Mouse (Mus musculus) ES-CJ7 (cell line): ENCODE results near the gene Olfr711.
"Not testable (repeated sequence)": the region's sequence is repeated elsewhere in the genome, so short reads cannot be mapped to it uniquely, and the experiment has no call there.

ENCODE experiments used
- DNase-seq: peaks from one replicate; pipeline ENCODE4 v3.0.0; 2011; ENCODE audit warnings: low read depth, low spot score

The Olfr711 gene

GRCm38 (mm10) chr7:106975353-106975752 lies at the start of gene Olfr711:
Gene Olfr711, minus strand, starts transcription at chr7:106975453.
- no peak for DNase-seq

DNA sequence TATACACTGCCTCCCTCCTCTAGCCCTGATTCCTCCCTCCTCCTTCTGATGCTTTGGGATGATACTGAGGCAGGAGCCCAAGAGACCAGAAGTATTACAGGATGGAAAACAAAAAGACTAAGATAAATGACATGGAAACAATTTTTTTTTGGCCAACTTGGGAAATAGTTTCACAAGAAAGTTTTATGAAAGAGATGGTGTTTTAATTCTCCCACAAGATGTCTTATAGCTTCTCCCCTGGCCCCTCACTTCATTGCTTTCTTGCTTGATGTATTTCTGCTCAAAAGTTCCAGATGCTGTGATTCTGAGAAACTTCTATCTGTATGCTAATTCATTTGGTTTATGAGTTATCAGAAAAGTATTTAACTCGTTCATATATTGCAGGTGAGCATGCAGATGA lies 30.7 kb upstream of the Olfr711 start, which contains the start of gene Olfr2:
Olfr2 (minus strand) TSS at position 101 of the 400 bp plus-strand sequence.
- DNase-seq = no peak

- no peak for DNase-seq
Measured at GRCm38 (mm10) chr7:107004169-107004568, 28.9 kb upstream of the Olfr711 start.

- DNase-seq = no peak
Measured at GRCm38 (mm10) chr7:107000798-107001197, 25.5 kb upstream of the Olfr711 start.

- DNase-seq = peak; percentile 13
Measured at GRCm38 (mm10) chr7:106985236-106985635, 10.0 kb upstream of the Olfr711 start.

DNA sequence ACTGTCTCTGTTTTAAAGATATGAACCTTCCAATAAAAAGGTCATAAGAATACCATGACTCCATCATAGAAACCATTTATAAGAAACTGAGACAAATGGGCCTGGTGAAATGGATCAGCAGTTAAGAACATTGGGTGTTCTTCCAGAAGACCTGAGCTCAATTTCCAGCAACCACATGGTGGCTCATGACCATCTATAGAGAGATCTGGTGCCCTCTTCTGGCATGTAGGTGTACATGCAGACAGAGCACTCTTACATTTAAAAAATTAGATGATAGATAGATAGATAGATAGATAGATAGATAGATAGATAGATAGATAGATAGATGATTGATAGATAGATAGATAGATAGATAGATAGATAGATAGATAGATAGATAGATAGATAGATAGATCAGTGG lies 7.8 kb downstream of the Olfr711 start:
- DNase-seq = peak; percentile 41

DNA sequence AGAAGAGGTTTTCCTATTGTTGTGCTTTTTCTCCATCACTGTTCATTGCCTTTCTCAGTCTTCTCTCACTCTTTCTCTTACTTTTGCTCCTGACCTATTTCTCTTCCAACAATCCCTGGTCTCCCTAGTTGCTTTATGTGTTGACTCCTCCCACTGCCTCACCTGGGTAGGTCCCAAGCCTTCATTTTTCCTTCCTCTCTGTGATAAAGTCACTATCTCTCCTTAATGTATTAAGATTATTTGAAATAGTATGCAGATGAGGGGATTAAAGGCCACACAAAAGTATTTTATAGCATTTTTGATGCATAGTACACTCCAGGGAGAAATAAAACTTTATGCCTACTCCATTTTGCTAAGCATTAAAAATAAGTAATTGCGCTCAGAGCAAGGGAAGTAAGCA lies 11.4 kb downstream of the Olfr711 start, which contains the start of gene Olfr6:
Olfr6 (minus strand) TSS at position 101 of the 400 bp plus-strand sequence.
- DNase-seq = no peak

DNA sequence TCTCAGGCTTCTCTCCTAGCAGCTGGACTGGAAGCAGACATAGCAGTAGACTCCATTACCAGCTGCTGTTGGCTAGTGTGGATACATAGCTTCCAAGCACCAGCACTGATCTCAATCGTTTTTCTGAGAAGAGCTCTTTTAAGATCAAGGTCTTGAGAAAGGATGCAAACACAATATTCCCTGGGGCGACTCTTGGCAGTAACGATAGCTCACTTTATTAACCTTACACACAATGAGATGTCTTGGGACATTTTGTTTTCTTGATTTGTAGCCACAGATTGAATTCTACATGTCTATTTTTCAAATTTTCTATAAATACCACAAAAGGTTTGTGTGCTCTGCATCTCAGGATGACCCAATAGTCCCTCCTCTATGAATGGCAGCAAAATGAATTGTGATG lies 27.0 kb downstream of the Olfr711 start, which contains the start of gene Olfr710:
Olfr710 (minus strand) TSS at position 101 of the 400 bp plus-strand sequence.
- DNase-seq = no peak

GRCm38 (mm10) chr7:106932119-106932518 lies 43.1 kb downstream of the Olfr711 start, which contains the start of gene Olfr709-ps1:
Gene Olfr709-ps1, minus strand, starts transcription at chr7:106932219.
- no peak for DNase-seq

DNA sequence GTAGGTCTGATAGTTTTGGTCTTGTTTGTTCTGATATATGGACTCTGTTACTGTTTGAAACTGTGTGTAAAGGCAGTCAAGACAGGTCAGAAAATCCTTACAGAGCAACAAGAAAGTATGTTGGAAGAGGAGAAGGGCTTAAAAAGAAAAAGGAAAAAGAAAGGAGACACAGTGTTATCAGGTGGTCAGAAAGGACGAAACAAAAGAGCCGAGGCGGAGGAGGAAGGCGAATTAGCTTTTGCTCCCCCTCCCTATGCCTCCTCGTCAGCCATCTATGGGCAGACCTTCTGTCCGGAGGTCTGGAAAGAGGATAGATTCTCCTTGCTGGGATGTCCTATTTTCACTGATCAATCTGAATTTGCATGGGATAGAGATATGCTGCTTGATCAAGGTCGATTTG lies 54.3 kb downstream of the Olfr711 start:
- not testable (repeated sequence) for DNase-seq
